Mouse (Mus musculus): ENCODE data around the gene Cxcl16.

Cxcl16 gene

DNA sequence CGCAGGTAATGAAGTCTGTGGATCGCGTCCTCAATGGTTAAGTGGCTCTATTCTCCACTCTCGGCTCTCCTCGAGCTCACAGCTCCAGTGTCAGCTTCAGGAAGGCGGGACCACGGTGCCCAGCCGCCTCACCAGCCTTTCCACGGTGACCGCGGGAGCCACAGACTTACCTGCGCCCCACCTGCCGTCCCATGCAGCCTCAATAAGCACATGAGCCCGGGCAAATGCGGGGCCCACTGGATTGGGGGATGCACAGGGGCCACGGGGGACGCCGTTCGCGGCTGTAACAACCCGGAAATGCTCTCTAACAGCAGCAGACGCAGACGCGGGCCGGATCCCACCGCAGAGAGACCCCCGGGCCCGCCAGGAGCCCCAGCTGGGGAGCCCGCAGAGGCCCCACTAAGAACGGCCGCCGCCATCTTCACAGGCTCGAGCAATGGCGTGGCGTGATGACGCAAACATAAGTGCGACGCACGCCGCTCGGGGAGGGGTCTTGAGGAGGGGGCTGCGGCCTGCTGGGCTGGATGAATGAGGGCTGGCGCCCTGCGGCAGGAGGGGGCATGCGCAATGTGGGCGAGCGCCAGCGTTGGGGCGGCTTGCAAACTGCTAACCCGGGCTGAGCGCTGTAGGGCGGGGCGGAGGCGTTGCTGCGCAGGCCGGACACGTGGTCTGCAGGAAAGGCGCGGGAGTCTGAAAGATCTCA, 50.0 kb downstream of the Cxcl16 start, which contains the start of gene Pelp1:
Pelp1 (minus strand) TSS at position 438 of the 703 bp plus-strand sequence.
- DNase-seq = peak; percentile 94
